Mouse (Mus musculus): ENCODE data around the gene Ssu2. TPM values are rescaled to one million over a fixed set of nuclear protein-coding genes. Genes with fewer than 3 reads are reported as not detected.

Gene Ssu2
- polyA plus RNA-seq, 1 experiment from 2014 or later: 0.16 TPM

GRCm38 (mm10) chr6:112388385-112388784 lies 562 bp upstream of the Ssu2 start:
- no peaks in the 10 kb centered on the region for H3K4me1 ChIP-seq (ENCODE audit: control insufficient read depth, insufficient read depth, low read length)
- H3K4me3 ChIP-seq (ENCODE audit: low read depth, low read length): no peak overlapping the region
- ATAC-seq (ENCODE audit: low FRiP score) (no peak), DNase-seq (ENCODE audit: low spot score, missing footprints) (peak; percentile 49)
- H3K9ac ChIP-seq (ENCODE audit: low read length): no peak overlapping the region
- H3K36me3 ChIP-seq (ENCODE audit: control insufficient read depth, insufficient read depth, low read length): no peaks in the 10 kb centered on the region
- 83% methylated on average over 3 of the region's 3 CpGs for WGBS
- no peaks in the 10 kb centered on the region for H3K27me3 ChIP-seq (ENCODE audit: control insufficient read depth, insufficient read depth, low read length)
- no peaks in the 10 kb centered on the region for H3K9me3 ChIP-seq (ENCODE audit: control insufficient read depth, low read length)
- no peak overlapping the region for H3K4me2 ChIP-seq
- H3K27ac ChIP-seq (ENCODE audit: low read depth, low read length): no peak overlapping the region

DNA sequence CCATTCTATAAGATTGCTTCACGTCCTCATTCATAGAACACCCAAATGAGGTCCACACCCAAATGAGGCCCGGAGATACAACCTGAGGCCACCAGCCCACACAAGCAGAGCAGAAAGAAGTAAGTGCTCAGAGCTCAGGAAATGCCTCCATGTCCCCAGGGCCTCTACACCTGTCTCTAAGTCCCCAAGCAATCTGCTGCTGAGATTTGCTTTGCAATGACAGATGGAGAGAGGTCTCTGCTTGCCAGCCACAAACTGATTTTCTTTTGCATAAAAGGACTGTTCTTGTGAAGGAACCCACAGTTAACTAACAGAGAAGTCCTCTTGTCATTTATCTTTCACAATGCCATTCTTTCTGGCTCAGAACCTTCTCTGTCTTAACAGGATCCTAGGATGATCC lies 1.6 kb downstream of the Ssu2 start:
- WGBS: 87% methylated on average over 2 of the region's 2 CpGs
- ATAC-seq (ENCODE audit: low FRiP score): no peak
- Histone ChIP-seq H3K9me3 (ENCODE audit: control insufficient read depth, low read length) (no peaks in the 10 kb centered on the region), H3K27ac (ENCODE audit: low read depth, low read length) (no peak overlapping the region), H3K36me3 (ENCODE audit: control insufficient read depth, insufficient read depth, low read length) (no peaks in the 10 kb centered on the region), H3K4me2 (no peak overlapping the region), H3K27me3 (ENCODE audit: control insufficient read depth, insufficient read depth, low read length) (no peaks in the 10 kb centered on the region), H3K4me1 (ENCODE audit: control insufficient read depth, insufficient read depth, low read length) (no peaks in the 10 kb centered on the region), H3K4me3 (ENCODE audit: low read depth, low read length) (no peak overlapping the region), H3K9ac (ENCODE audit: low read length) (no peak overlapping the region)
- peak; percentile 17 for DNase-seq (ENCODE audit: low spot score, missing footprints)

GRCm38 (mm10) chr6:112382990-112383685 lies 4.7 kb downstream of the Ssu2 start:
- H3K36me3 ChIP-seq (ENCODE audit: control insufficient read depth, insufficient read depth, low read length): no peaks in the 10 kb centered on the region
- no peak overlapping the region for H3K4me2 ChIP-seq
- peak; percentile 62 for DNase-seq (ENCODE audit: low spot score, missing footprints)
- ATAC-seq (ENCODE audit: low FRiP score): 0 out of 2 replicates have a peak, but pooled peaks have one; percentile 25
- no peaks in the 10 kb centered on the region for H3K9me3 ChIP-seq (ENCODE audit: control insufficient read depth, low read length)
- no peaks in the 10 kb centered on the region for H3K27me3 ChIP-seq (ENCODE audit: control insufficient read depth, insufficient read depth, low read length)
- H3K9ac ChIP-seq (ENCODE audit: low read length): no peak overlapping the region
- no peak overlapping the region for H3K4me3 ChIP-seq (ENCODE audit: low read depth, low read length)
- 73% methylated on average over 8 of the region's 8 CpGs for WGBS
- H3K4me1 ChIP-seq (ENCODE audit: control insufficient read depth, insufficient read depth, low read length): no peaks in the 10 kb centered on the region
- no peak overlapping the region for H3K27ac ChIP-seq (ENCODE audit: low read depth, low read length)

GRCm38 (mm10) chr6:112379054-112379453 lies 8.8 kb downstream of the Ssu2 start:
- DNase-seq (ENCODE audit: low spot score, missing footprints): peak; percentile 6
- no peaks in the 10 kb centered on the region for H3K36me3 ChIP-seq (ENCODE audit: control insufficient read depth, insufficient read depth, low read length)
- H3K9me3 ChIP-seq (ENCODE audit: control insufficient read depth, low read length): no peaks in the 10 kb centered on the region
- no peak for ATAC-seq (ENCODE audit: low FRiP score)
- H3K9ac ChIP-seq (ENCODE audit: low read length): no peak overlapping the region
- H3K4me3 ChIP-seq (ENCODE audit: low read depth, low read length): no peak overlapping the region
- no peaks in the 10 kb centered on the region for H3K27me3 ChIP-seq (ENCODE audit: control insufficient read depth, insufficient read depth, low read length)
- no peaks in the 10 kb centered on the region for H3K4me1 ChIP-seq (ENCODE audit: control insufficient read depth, insufficient read depth, low read length)
- H3K27ac ChIP-seq (ENCODE audit: low read depth, low read length): no peak overlapping the region
- H3K4me2 ChIP-seq: no peak overlapping the region
- WGBS: 94% methylated on average over 9 of the region's 9 CpGs

GRCm38 (mm10) chr6:112375661-112376392 lies 12.0 kb downstream of the Ssu2 start:
- H3K9me3 ChIP-seq (ENCODE audit: control insufficient read depth, low read length): no peaks in the 10 kb centered on the region
- ATAC-seq (ENCODE audit: low FRiP score): peak; percentile 17; the same call in 1 of the 2 replicates
- H3K4me2 ChIP-seq: no peak overlapping the region
- H3K4me1 ChIP-seq (ENCODE audit: control insufficient read depth, insufficient read depth, low read length): no peaks in the 10 kb centered on the region
- H3K27me3 ChIP-seq (ENCODE audit: control insufficient read depth, insufficient read depth, low read length): no peaks in the 10 kb centered on the region
- H3K9ac ChIP-seq (ENCODE audit: low read length): no peak overlapping the region
- DNase-seq (ENCODE audit: low spot score, missing footprints): peak; percentile 75
- no peak overlapping the region for H3K27ac ChIP-seq (ENCODE audit: low read depth, low read length)
- H3K36me3 ChIP-seq (ENCODE audit: control insufficient read depth, insufficient read depth, low read length): no peaks in the 10 kb centered on the region
- H3K4me3 ChIP-seq (ENCODE audit: low read depth, low read length): no peak overlapping the region
- 56% methylated on average over 12 of the region's 13 CpGs for WGBS

- WGBS: 46% methylated on average over 8 of the region's 8 CpGs
- Histone ChIP-seq H3K9me3 (ENCODE audit: control insufficient read depth, low read length) (no peaks in the 10 kb centered on the region), H3K36me3 (ENCODE audit: control insufficient read depth, insufficient read depth, low read length) (no peaks in the 10 kb centered on the region), H3K27me3 (ENCODE audit: control insufficient read depth, insufficient read depth, low read length) (no peaks in the 10 kb centered on the region), H3K27ac (ENCODE audit: low read depth, low read length) (no peak overlapping the region), H3K9ac (ENCODE audit: low read length) (no peak overlapping the region), H3K4me2 (no peak overlapping the region), H3K4me3 (ENCODE audit: low read depth, low read length) (no peak overlapping the region), H3K4me1 (ENCODE audit: control insufficient read depth, insufficient read depth, low read length) (no peaks in the 10 kb centered on the region)
- DNase-seq (ENCODE audit: low spot score, missing footprints): peak; percentile 88
- ATAC-seq (ENCODE audit: low FRiP score): peak; percentile 68
Observed at GRCm38 (mm10) chr6:112373886-112374585, 13.8 kb downstream of the Ssu2 start.

DNA sequence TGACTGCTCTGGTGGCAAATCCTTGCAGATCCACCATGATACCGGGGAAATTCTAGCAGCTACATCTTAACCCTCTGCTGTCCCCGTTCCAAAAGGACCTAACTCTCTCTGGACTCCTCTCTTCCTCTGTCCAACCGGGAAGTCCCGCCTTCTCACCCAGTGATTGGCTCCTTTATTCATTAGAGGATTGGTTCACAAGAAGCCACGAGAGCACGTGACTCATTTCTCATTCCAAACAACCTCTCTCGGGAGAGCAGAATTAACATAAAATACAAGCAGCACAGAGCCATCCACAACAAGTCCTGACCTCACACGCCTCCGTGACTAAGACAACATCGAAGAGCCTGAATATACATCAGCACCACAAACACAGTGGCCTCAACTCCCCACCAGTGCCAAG lies 22.5 kb downstream of the Ssu2 start:
- peak; percentile 39; the same call in 1 of the 2 replicates for ATAC-seq (ENCODE audit: low FRiP score)
- H3K27me3 ChIP-seq (ENCODE audit: control insufficient read depth, insufficient read depth, low read length): no peaks in the 10 kb centered on the region
- H3K4me2 ChIP-seq: no peak overlapping the region
- H3K27ac ChIP-seq (ENCODE audit: low read depth, low read length): no peak overlapping the region
- H3K9ac ChIP-seq (ENCODE audit: low read length): no peak overlapping the region
- no peaks in the 10 kb centered on the region for H3K36me3 ChIP-seq (ENCODE audit: control insufficient read depth, insufficient read depth, low read length)
- no peaks in the 10 kb centered on the region for H3K9me3 ChIP-seq (ENCODE audit: control insufficient read depth, low read length)
- whole genome bisulfite sequencing: 91% methylated on average over 10 of the region's 10 CpGs
- H3K4me3 ChIP-seq (ENCODE audit: low read depth, low read length): no peak overlapping the region
- H3K4me1 ChIP-seq (ENCODE audit: control insufficient read depth, insufficient read depth, low read length): no peaks in the 10 kb centered on the region
- DNase-seq (ENCODE audit: low spot score, missing footprints): no peak

GRCm38 (mm10) chr6:112364581-112364980 lies 23.2 kb downstream of the Ssu2 start:
- no peak overlapping the region for H3K27ac ChIP-seq (ENCODE audit: low read depth, low read length)
- H3K27me3 ChIP-seq (ENCODE audit: control insufficient read depth, insufficient read depth, low read length): no peaks in the 10 kb centered on the region
- no peaks in the 10 kb centered on the region for H3K36me3 ChIP-seq (ENCODE audit: control insufficient read depth, insufficient read depth, low read length)
- no peak for ATAC-seq (ENCODE audit: low FRiP score)
- no peak overlapping the region for H3K9ac ChIP-seq (ENCODE audit: low read length)
- H3K4me2 ChIP-seq: no peak overlapping the region
- no peaks in the 10 kb centered on the region for H3K9me3 ChIP-seq (ENCODE audit: control insufficient read depth, low read length)
- 43% methylated on average over 2 of the region's 2 CpGs for WGBS
- H3K4me3 ChIP-seq (ENCODE audit: low read depth, low read length): no peak overlapping the region
- no peaks in the 10 kb centered on the region for H3K4me1 ChIP-seq (ENCODE audit: control insufficient read depth, insufficient read depth, low read length)
- peak; percentile 93 for DNase-seq (ENCODE audit: low spot score, missing footprints)
